Mouse (Mus musculus) stomach, embryonic 14.5 days (tissue): ENCODE results near the gene Strn. TPM values are rescaled to one million over a fixed set of nuclear protein-coding genes. Genes with fewer than 3 reads are reported as not detected.

Experiments used
- ATAC-seq: fragments of 200-750 bp; cut with Nextera tagmentation; 2 replicates; pipeline ENCODE4 v1.8.0; 2017; ENCODE audit warnings: low read depth, moderate TSS enrichment; ENCODE audit not compliant: insufficient number of reproducible peaks, insufficient read depth, low FRiP score
- H3K27ac ChIP-seq: fragments of 300-500 bp; sonication (generic); 2 replicates; pipeline ENCODE4 v1.5.1; 2014; ENCODE audit warnings: mild to moderate bottlenecking, low read length, moderate library complexity, mixed read lengths
- H3K27me3 ChIP-seq: fragments of 300-500 bp; sonication (generic); 2 replicates; pipeline ENCODE4 v1.6.1; 2014; ENCODE audit warnings: low read length, control low read depth, mixed read lengths; ENCODE audit not compliant: control insufficient read depth, insufficient read depth
- H3K36me3 ChIP-seq: fragments of 300-500 bp; sonication (generic); 2 replicates; pipeline ENCODE4 v1.6.1; 2014; ENCODE audit warnings: mild to moderate bottlenecking, control low read depth, low read length, moderate library complexity, mixed read lengths; ENCODE audit not compliant: control insufficient read depth, insufficient read depth
- H3K4me1 ChIP-seq: fragments of 300-500 bp; sonication (generic); 2 replicates; pipeline ENCODE4 v1.6.1; 2014; ENCODE audit warnings: low read length, control low read depth, mixed read lengths; ENCODE audit not compliant: control insufficient read depth, insufficient read depth
- H3K4me2 ChIP-seq: fragments of 300-500 bp; sonication (generic); replicated peaks from 2 replicates; pipeline ENCODE4 v1.6.1; 2014; ENCODE audit warnings: low read depth, low read length, control low read depth
- H3K4me3 ChIP-seq: fragments of 300-500 bp; sonication (generic); 2 replicates; pipeline ENCODE4 v1.5.1; 2014; ENCODE audit warnings: low read depth, low read length, control low read depth
- H3K9ac ChIP-seq: fragments of 300-500 bp; sonication (generic); replicated peaks from 2 replicates; pipeline ENCODE4 v1.6.1; 2014; ENCODE audit warnings: low read depth, mild to moderate bottlenecking, control low read depth, low read length, moderate library complexity, mixed read lengths
- H3K9me3 ChIP-seq: fragments of 300-500 bp; sonication (generic); 2 replicates; pipeline ENCODE4 v1.6.1; 2016; ENCODE audit warnings: low read depth, low read length, control low read depth; ENCODE audit not compliant: control insufficient read depth
- WGBS: fragments of 180-500 bp; shearing (Covaris S2); extraction: QIAGEN DNeasy Blood & Tissue Kit; methylation state at CpG from one replicate; pipeline ENCODE4 v1.1.7; 2014; 5-methylcytosine and 5-hydroxymethylcytosine counted together
- polyA plus RNA-seq: library from polyadenylated mRNA; unstranded; fragments of >200 nt; fragmentation: Nextera tagmentation; extraction: Ambion mirVana; gene quantifications from 2 replicates; pipeline ENCODE4 v1.2.1, GENCODE M21; 2014

The Strn gene
- 7.6 and 8.8 TPM in 2 replicates for polyA plus RNA-seq

- Histone ChIP-seq H3K4me2 (peak within 1 kb of the TSS; percentile 66), H3K27me3 (no peaks in the 10 kb centered on the region), H3K36me3 (no peaks in the 10 kb centered on the region), H3K4me1 (peaks cover 6% of the 10 kb centered on the region), H3K9ac (peak within 1 kb of the TSS; percentile 83), H3K27ac (peak within 1 kb of the TSS; percentile 86; the same call in 1 of the 2 replicates), H3K4me3 (peak within 1 kb of the TSS; percentile 64), H3K9me3 (no peaks in the 10 kb centered on the region)
- WGBS = 43% methylated on average over 4 of the region's 4 CpGs
- no peak for ATAC-seq
These were observed at the start of gene Strn for GRCm38 (mm10) chr17:78737096-78737495. Gene Strn, minus strand, starts transcription at chr17:78737196.

- 87% methylated on average over 1 of the region's 1 CpGs for WGBS
- no peak for ATAC-seq
These were observed 41.8 kb upstream of the Strn start for GRCm38 (mm10) chr17:78778765-78779164.

GRCm38 (mm10) chr17:78772317-78772716 is 35.3 kb upstream of the Strn start:
- no peaks in the 10 kb centered on the region for H3K4me1 ChIP-seq
- H3K27ac ChIP-seq = no peak overlapping the region
- H3K9ac ChIP-seq = no peak overlapping the region
- WGBS = 85% methylated on average over 2 of the region's 2 CpGs
- no peak for ATAC-seq
- H3K27me3 ChIP-seq = no peaks in the 10 kb centered on the region
- no peak overlapping the region for H3K4me2 ChIP-seq
- H3K4me3 ChIP-seq = no peak overlapping the region
- peaks cover 8% of the 10 kb centered on the region; the same call in 1 of the 2 replicates for H3K36me3 ChIP-seq
- H3K9me3 ChIP-seq = no peaks in the 10 kb centered on the region

More at GRCm38 (mm10) chr17:78778765-78779164, 41.8 kb upstream of the Strn start:
- Histone ChIP-seq H3K9me3 (no peaks in the 10 kb centered on the region), H3K4me2 (no peak overlapping the region), H3K36me3 (peaks cover 7% of the 10 kb centered on the region; the same call in 1 of the 2 replicates), H3K27ac (no peak overlapping the region), H3K9ac (no peak overlapping the region), H3K27me3 (no peaks in the 10 kb centered on the region), H3K4me3 (no peak overlapping the region), H3K4me1 (no peaks in the 10 kb centered on the region)

- peaks cover 12% of the 10 kb centered on the region; the same call in 1 of the 2 replicates for H3K36me3 ChIP-seq
- no peak overlapping the region for H3K4me3 ChIP-seq
- no peak overlapping the region for H3K9ac ChIP-seq
- H3K27ac ChIP-seq = no peak overlapping the region
- 51% methylated on average over 7 of the region's 7 CpGs for WGBS
- H3K4me1 ChIP-seq = no peaks in the 10 kb centered on the region
- H3K27me3 ChIP-seq = no peaks in the 10 kb centered on the region
- H3K9me3 ChIP-seq = no peaks in the 10 kb centered on the region
- no peak for ATAC-seq
- H3K4me2 ChIP-seq = no peak overlapping the region
These were observed 33.9 kb upstream of the Strn start for GRCm38 (mm10) chr17:78770932-78771331.

- H3K36me3 ChIP-seq = peaks cover 12% of the 10 kb centered on the region; the same call in 1 of the 2 replicates
- H3K27ac ChIP-seq = no peak overlapping the region
- 80% methylated on average over 3 of the region's 3 CpGs for WGBS
- H3K27me3 ChIP-seq = no peaks in the 10 kb centered on the region
- no peak overlapping the region for H3K9ac ChIP-seq
- no peak overlapping the region for H3K4me3 ChIP-seq
- ATAC-seq = no peak
- no peak overlapping the region for H3K4me2 ChIP-seq
- H3K4me1 ChIP-seq = no peaks in the 10 kb centered on the region
- no peaks in the 10 kb centered on the region for H3K9me3 ChIP-seq
These were observed 32.3 kb upstream of the Strn start for GRCm38 (mm10) chr17:78769341-78769740.

- Histone ChIP-seq H3K27me3 (no peaks in the 10 kb centered on the region), H3K27ac (no peak overlapping the region), H3K9ac (no peak overlapping the region), H3K4me2 (no peak overlapping the region), H3K4me3 (no peak overlapping the region), H3K4me1 (no peaks in the 10 kb centered on the region), H3K9me3 (no peaks in the 10 kb centered on the region), H3K36me3 (peaks cover 12% of the 10 kb centered on the region; the same call in 1 of the 2 replicates)
- 76% methylated on average over 2 of the region's 2 CpGs for WGBS
- no peak for ATAC-seq
These were observed 31.9 kb upstream of the Strn start for GRCm38 (mm10) chr17:78768937-78769336.

DNA sequence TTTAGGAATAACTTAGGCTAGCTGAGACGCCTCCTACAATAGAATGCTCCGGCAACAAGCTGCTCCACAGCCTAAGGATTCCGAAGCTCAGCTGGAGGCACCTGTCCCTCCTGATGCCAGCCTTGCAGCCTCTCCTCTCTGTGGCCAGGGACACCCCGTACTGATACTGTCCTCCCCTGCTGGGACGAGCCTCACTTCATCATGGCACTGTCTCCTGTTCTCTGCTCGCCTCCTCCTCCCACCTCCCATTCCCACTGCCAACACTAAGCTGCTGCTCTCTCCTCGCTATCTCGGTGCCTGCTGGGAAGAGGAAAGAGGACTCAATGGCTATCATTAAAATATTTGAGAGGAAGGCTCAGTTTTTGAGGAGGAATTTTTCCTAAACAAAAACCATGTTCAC is 30.6 kb upstream of the Strn start:
- Histone ChIP-seq H3K4me1 (no peaks in the 10 kb centered on the region), H3K27ac (no peak overlapping the region), H3K4me2 (no peak overlapping the region), H3K9me3 (no peaks in the 10 kb centered on the region), H3K36me3 (peaks cover 12% of the 10 kb centered on the region; the same call in 1 of the 2 replicates), H3K27me3 (no peaks in the 10 kb centered on the region), H3K9ac (no peak overlapping the region), H3K4me3 (no peak overlapping the region)
- no peak for ATAC-seq
- whole genome bisulfite sequencing = 69% methylated on average over 8 of the region's 8 CpGs

DNA sequence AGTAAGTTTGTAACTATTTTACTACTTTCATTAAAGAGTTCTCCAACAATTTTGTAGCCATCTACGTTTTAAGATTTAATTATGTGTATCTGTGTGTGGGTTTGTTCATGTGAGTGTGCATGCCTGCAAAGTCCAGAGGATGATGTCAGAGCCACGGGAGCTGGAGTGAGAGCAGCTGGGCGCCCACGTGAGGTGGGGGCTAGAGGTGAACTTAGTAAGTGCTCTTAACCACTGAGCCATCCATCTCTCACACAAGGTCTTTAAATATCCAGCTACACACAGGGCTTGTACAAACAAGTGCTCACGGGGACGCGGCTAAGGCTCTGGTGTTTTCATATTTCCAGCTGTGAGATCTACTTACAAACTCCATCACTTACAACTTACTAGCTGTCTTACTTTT is 29.1 kb upstream of the Strn start:
- Histone ChIP-seq H3K9me3 (no peaks in the 10 kb centered on the region), H3K4me2 (no peak overlapping the region), H3K27me3 (no peaks in the 10 kb centered on the region), H3K36me3 (peaks cover 15% of the 10 kb centered on the region; the same call in 1 of the 2 replicates), H3K9ac (no peak overlapping the region), H3K4me3 (no peak overlapping the region), H3K4me1 (no peaks in the 10 kb centered on the region), H3K27ac (no peak overlapping the region)
- 56% methylated on average over 7 of the region's 7 CpGs for WGBS
- ATAC-seq = no peak

- Histone ChIP-seq H3K4me3 (no peak overlapping the region), H3K27me3 (no peaks in the 10 kb centered on the region), H3K4me1 (no peaks in the 10 kb centered on the region), H3K36me3 (peaks cover 12% of the 10 kb centered on the region; the same call in 1 of the 2 replicates), H3K4me2 (no peak overlapping the region), H3K27ac (no peak overlapping the region), H3K9me3 (no peaks in the 10 kb centered on the region), H3K9ac (no peak overlapping the region)
- ATAC-seq = no peak
- WGBS = 93% methylated on average over 5 of the region's 5 CpGs
These were observed 26.3 kb upstream of the Strn start for GRCm38 (mm10) chr17:78763272-78763671.
